Mouse (Mus musculus) heart, postnatal 0 days (tissue): ENCODE measurements at regions not wholly inside any gene's neighbourhood (a gene's known extent, or its start where the extent isn't known, plus 50 kb on each side); places are given as distances from the start of the nearest gene placed in this dataset.

Experiments used
- ATAC-seq: fragments of 200-750 bp; cut with Nextera tagmentation; 2 replicates; pipeline ENCODE4 v1.8.0; 2017; ENCODE audit warnings: low read depth, moderate number of reproducible peaks, moderate library complexity; ENCODE audit not compliant: insufficient read depth
- DNase-seq: peaks from one replicate; pipeline ENCODE4 v3.0.0-alpha.2; 2016; ENCODE audit warnings: low spot score
- H3K27ac ChIP-seq: fragments of 300-500 bp; sonication (generic); 2 replicates; pipeline ENCODE4 v1.5.1; 2014; ENCODE audit warnings: low read depth, mild to moderate bottlenecking
- H3K27me3 ChIP-seq: fragments of 300-500 bp; sonication (generic); 2 replicates; pipeline ENCODE4 v1.6.1; 2014; ENCODE audit warnings: low read length, mixed read lengths; ENCODE audit not compliant: control insufficient read depth, insufficient read depth
- H3K36me3 ChIP-seq: fragments of 300-500 bp; sonication (generic); replicated peaks from 2 replicates; pipeline ENCODE4 v1.6.1; 2014; ENCODE audit warnings: low read length, mixed read lengths; ENCODE audit not compliant: control insufficient read depth, insufficient read depth
- H3K4me1 ChIP-seq: fragments of 300-500 bp; sonication (generic); 2 replicates; pipeline ENCODE4 v1.6.1; 2014; ENCODE audit warnings: antibody characterized with exemption; ENCODE audit not compliant: control insufficient read depth, insufficient read depth
- H3K4me2 ChIP-seq: fragments of 300-500 bp; sonication (generic); 2 replicates; pipeline ENCODE4 v1.6.1; 2014; ENCODE audit warnings: low read depth, mild to moderate bottlenecking, low read length, moderate library complexity
- H3K4me3 ChIP-seq: fragments of 300-500 bp; sonication (generic); 2 replicates; pipeline ENCODE4 v1.5.1; 2014; ENCODE audit warnings: low read depth, low read length
- H3K9ac ChIP-seq: fragments of 300-500 bp; sonication (generic); replicated peaks from 2 replicates; pipeline ENCODE4 v1.6.1; 2014; ENCODE audit warnings: low read depth, low read length, mixed read lengths
- H3K9me3 ChIP-seq: fragments of 300-500 bp; sonication (generic); replicated peaks from 2 replicates; pipeline ENCODE4 v1.6.1; 2016; ENCODE audit warnings: low read length; ENCODE audit not compliant: control insufficient read depth
- CTCF ChIP-seq: IDR thresholded peaks from 2 replicates; pipeline ENCODE4 v1.5.1; 2016; ENCODE audit warnings: antibody characterized with exemption, control low read depth, low read depth
- EP300 ChIP-seq: IDR thresholded peaks from 2 replicates; pipeline ENCODE4 v1.6.1; 2016; ENCODE audit warnings: antibody characterized with exemption, low read depth
- WGBS: fragments of 180-500 bp; shearing (Covaris S2); extraction: QIAGEN DNeasy Blood & Tissue Kit; methylation state at CpG from one replicate; pipeline ENCODE4 v1.1.7; 2014; 5-methylcytosine and 5-hydroxymethylcytosine counted together

GRCm38 (mm10) chr12:79973566-79974230 lies 139.1 kb downstream of the Zfp36l1 start:
- H3K9me3 ChIP-seq, result no peaks in the 10 kb centered on the region
- ATAC-seq (no peak), DNase-seq (no peak)
- H3K4me1 ChIP-seq, result peaks cover 44% of the 10 kb centered on the region
- no peak overlapping the region for H3K4me3 ChIP-seq
- H3K9ac ChIP-seq, result no peak overlapping the region
- WGBS, result 71% methylated on average over 7 of the region's 7 CpGs
- TF ChIP-seq EP300, result no peak
- TF ChIP-seq CTCF, result no peak
- H3K36me3 ChIP-seq, result no peaks in the 10 kb centered on the region
- no peaks in the 10 kb centered on the region for H3K27me3 ChIP-seq
- no peak overlapping the region for H3K27ac ChIP-seq
- H3K4me2 ChIP-seq, result no peak overlapping the region

DNA sequence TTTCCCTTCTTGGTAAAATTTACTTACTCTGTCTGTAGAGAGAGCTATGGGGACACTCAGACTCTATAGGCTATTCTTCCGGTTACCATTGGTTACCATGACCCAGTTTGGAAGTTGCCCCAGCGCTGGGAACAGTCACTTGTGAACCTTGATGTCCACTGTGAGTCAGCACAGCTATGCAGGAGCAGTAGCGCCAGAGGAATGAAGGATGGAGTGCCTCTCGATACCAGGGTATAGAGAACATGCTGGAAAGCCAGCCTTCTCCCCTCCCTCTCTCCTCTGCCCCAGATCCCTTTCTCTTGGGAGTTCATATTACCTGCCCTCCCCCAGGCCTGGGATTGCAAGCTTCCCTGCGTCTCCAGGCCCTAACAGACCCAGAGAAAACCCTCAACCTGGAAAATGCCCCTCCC lies 141.8 kb downstream of the Zfp36l1 start:
- TF ChIP-seq EP300 (no peak), CTCF (no peak)
- DNase-seq (no peak), ATAC-seq (no peak)
- Histone ChIP-seq H3K9ac (no peak overlapping the region), H3K4me2 (no peak overlapping the region), H3K4me3 (no peak overlapping the region), H3K9me3 (no peaks in the 10 kb centered on the region), H3K4me1 (peaks cover 65% of the 10 kb centered on the region), H3K36me3 (no peaks in the 10 kb centered on the region), H3K27me3 (no peaks in the 10 kb centered on the region), H3K27ac (peak overlapping the region; percentile 82)
- 58% methylated on average over 5 of the region's 5 CpGs for WGBS

DNA sequence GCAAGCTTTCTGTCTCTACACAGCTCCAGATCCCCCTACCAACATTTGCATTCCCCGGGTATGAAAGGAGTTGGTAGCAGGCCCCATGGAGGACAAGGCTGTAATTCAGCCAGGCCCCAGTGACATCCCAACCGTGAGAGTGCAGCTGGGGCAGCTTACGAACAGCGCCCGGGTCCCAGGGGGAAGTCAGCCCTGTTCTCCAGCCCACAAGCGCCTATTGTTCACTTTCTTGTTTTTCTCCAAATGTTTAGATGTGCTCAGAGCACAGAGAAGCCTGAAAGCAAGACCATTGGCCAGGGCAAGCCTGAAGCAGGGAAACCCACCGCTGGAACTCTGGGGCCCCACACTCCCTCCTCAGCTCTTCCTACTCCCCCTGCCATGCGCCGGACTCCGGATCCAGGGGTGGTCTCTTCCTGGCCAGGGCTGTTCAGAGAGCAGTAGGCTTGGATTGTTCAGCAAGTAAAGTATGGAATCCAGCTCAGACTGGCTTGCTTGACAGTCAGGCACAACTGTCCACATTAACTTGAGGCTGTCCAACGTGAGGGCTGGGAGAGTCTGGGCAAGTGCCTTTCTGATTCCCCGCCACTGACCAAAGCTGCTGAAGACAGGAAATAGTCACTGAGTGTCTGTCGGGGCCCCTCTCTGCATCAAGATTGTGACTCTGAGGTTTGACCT lies 142.4 kb downstream of the Zfp36l1 start:
- WGBS, result 39% methylated on average over 13 of the region's 13 CpGs
- Histone ChIP-seq H3K27me3 (no peaks in the 10 kb centered on the region), H3K27ac (peak overlapping the region; percentile 82), H3K4me3 (no peak overlapping the region), H3K9ac (0 out of 2 replicates have a peak overlapping the region, but pooled peaks have one; percentile 17), H3K4me2 (no peak overlapping the region), H3K9me3 (no peaks in the 10 kb centered on the region), H3K4me1 (peaks cover 64% of the 10 kb centered on the region), H3K36me3 (no peaks in the 10 kb centered on the region)
- ATAC-seq (peak; percentile 7; the same call in 1 of the 2 replicates), DNase-seq (no peak)
- TF ChIP-seq CTCF (no peak), EP300 (peak; percentile 33; the same call in 1 of the 2 replicates)

GRCm38 (mm10) chr12:79969346-79970226 lies 143.2 kb downstream of the Zfp36l1 start:
- Histone ChIP-seq H3K27me3 (no peaks in the 10 kb centered on the region), H3K36me3 (no peaks in the 10 kb centered on the region), H3K4me1 (peaks cover 65% of the 10 kb centered on the region), H3K27ac (peak overlapping the region; percentile 82), H3K4me2 (no peak overlapping the region), H3K4me3 (no peak overlapping the region), H3K9ac (no peak overlapping the region), H3K9me3 (no peaks in the 10 kb centered on the region)
- 81% methylated on average over 3 of the region's 3 CpGs for WGBS
- DNase-seq (peak; percentile 82), ATAC-seq (peak; percentile 62)
- TF ChIP-seq EP300 (no peak), CTCF (peak; percentile 55)

- no peak overlapping the region for H3K27ac ChIP-seq
- 75% methylated on average over 3 of the region's 3 CpGs for WGBS
- DNase-seq (no peak), ATAC-seq (no peak)
- H3K27me3 ChIP-seq, result no peaks in the 10 kb centered on the region
- peaks cover 61% of the 10 kb centered on the region for H3K4me1 ChIP-seq
- no peak overlapping the region for H3K4me2 ChIP-seq
- no peak overlapping the region for H3K4me3 ChIP-seq
- H3K9ac ChIP-seq, result no peak overlapping the region
- H3K36me3 ChIP-seq, result no peaks in the 10 kb centered on the region
- no peak for TF ChIP-seq EP300
- TF ChIP-seq CTCF, result no peak
- H3K9me3 ChIP-seq, result no peaks in the 10 kb centered on the region
These were observed 144.1 kb downstream of the Zfp36l1 start for GRCm38 (mm10) chr12:79968676-79969075.
